Mouse (Mus musculus): Measurements from ENCODE around the gene Gm42878. TPM values are rescaled to one million over a fixed set of nuclear protein-coding genes. Genes with fewer than 3 reads are reported as not detected.
"Not testable (repeated sequence)": the region's sequence is repeated elsewhere in the genome, so short reads cannot be mapped to it uniquely, and the experiment has no call there.

Gm42878 gene
- polyA plus RNA-seq, 1 experiment = 0.13 TPM

GRCm38 (mm10) chr5:121534521-121534920, 10.8 kb downstream of the Gm42878 start:
- Histone ChIP-seq H3ac (ENCODE audit: control insufficient read depth, insufficient read length) (no peak overlapping the region), H3K4me3 (no peak overlapping the region), H3K27me3 (ENCODE audit: control insufficient read depth, insufficient read depth, insufficient read length) (no peaks in the 10 kb centered on the region), H3K79me2 (ENCODE audit: control insufficient read depth, insufficient read depth) (peaks cover 22% of the 10 kb centered on the region), H3K4me2 (ENCODE audit: low read depth) (no peak overlapping the region), H3K36me3 (ENCODE audit: control insufficient read depth, insufficient read depth) (peaks cover 26% of the 10 kb centered on the region)
- TF ChIP-seq E2F4 (IDR thresholded peaks at IDR 0.05; ENCODE audit: insufficient read depth) (no peak), POLR2A (IDR thresholded peaks at IDR 0.05; ENCODE audit: insufficient read length, low read depth) (no peak), USF1 (IDR thresholded peaks at IDR 0.05; ENCODE audit: low read depth) (no peak), TCF12 (IDR thresholded peaks at IDR 0.05; ENCODE audit: insufficient read depth, poor library complexity, severe bottlenecking) (no peak), TCF3 (IDR thresholded peaks at IDR 0.05; ENCODE audit: insufficient read length, low read depth) (no peak), MYOD1 (IDR thresholded peaks at IDR 0.05; ENCODE audit: control insufficient read depth in 1 of 3, insufficient read length in 2 of 3, low read depth in 2 of 3) (no peak), REST (IDR thresholded peaks at IDR 0.05; ENCODE audit: insufficient read depth, insufficient read length) (no peak), SRF (IDR thresholded peaks at IDR 0.05; ENCODE audit: control insufficient read depth, insufficient read length, low read depth) (no peak), MAX (IDR thresholded peaks at IDR 0.05; ENCODE audit: low read depth) (no peak), MYOG (IDR thresholded peaks at IDR 0.05; ENCODE audit: control insufficient read depth in 1 of 3, insufficient read depth in 1 of 3, insufficient read length in 2 of 3, low read depth in 2 of 3) (no peak), POLR2AphosphoS2 (IDR thresholded peaks at IDR 0.05; ENCODE audit: insufficient read length, low read depth) (no peak), CEBPB (IDR thresholded peaks at IDR 0.05; ENCODE audit: insufficient read depth, poor library complexity, severe bottlenecking) (no peak)

GRCm38 (mm10) chr5:121526961-121527360, 18.3 kb downstream of the Gm42878 start:
- Histone ChIP-seq H3K4me2 (ENCODE audit: low read depth) (no peak overlapping the region), H3K4me3 (no peak overlapping the region), H3K36me3 (ENCODE audit: control insufficient read depth, insufficient read depth) (peaks cover 56% of the 10 kb centered on the region), H3ac (ENCODE audit: control insufficient read depth, insufficient read length) (no peak overlapping the region), H3K79me2 (ENCODE audit: control insufficient read depth, insufficient read depth) (no peaks in the 10 kb centered on the region), H3K27me3 (ENCODE audit: control insufficient read depth, insufficient read depth, insufficient read length) (no peaks in the 10 kb centered on the region)
- TF ChIP-seq USF1 (IDR thresholded peaks at IDR 0.05; ENCODE audit: low read depth) (no peak), POLR2AphosphoS2 (IDR thresholded peaks at IDR 0.05; ENCODE audit: insufficient read length, low read depth) (no peak), E2F4 (IDR thresholded peaks at IDR 0.05; ENCODE audit: insufficient read depth) (no peak), MAX (IDR thresholded peaks at IDR 0.05; ENCODE audit: low read depth) (no peak), CEBPB (IDR thresholded peaks at IDR 0.05; ENCODE audit: insufficient read depth, poor library complexity, severe bottlenecking) (no peak), MYOD1 (IDR thresholded peaks at IDR 0.05; ENCODE audit: control insufficient read depth in 1 of 3, insufficient read length in 2 of 3, low read depth in 2 of 3) (no peak), POLR2A (IDR thresholded peaks at IDR 0.05; ENCODE audit: insufficient read length, low read depth) (no peak), REST (IDR thresholded peaks at IDR 0.05; ENCODE audit: insufficient read depth, insufficient read length) (no peak), SRF (IDR thresholded peaks at IDR 0.05; ENCODE audit: control insufficient read depth, insufficient read length, low read depth) (no peak)

GRCm38 (mm10) chr5:121526526-121526925, 18.8 kb downstream of the Gm42878 start:
- Histone ChIP-seq H3K36me3 (ENCODE audit: control insufficient read depth, insufficient read depth) (peaks cover 56% of the 10 kb centered on the region), H3K79me2 (ENCODE audit: control insufficient read depth, insufficient read depth) (no peaks in the 10 kb centered on the region), H3K4me2 (ENCODE audit: low read depth) (no peak overlapping the region), H3K27me3 (ENCODE audit: control insufficient read depth, insufficient read depth, insufficient read length) (no peaks in the 10 kb centered on the region), H3ac (ENCODE audit: control insufficient read depth, insufficient read length) (no peak overlapping the region), H3K4me3 (no peak overlapping the region)
- TF ChIP-seq TCF12 (IDR thresholded peaks at IDR 0.05; ENCODE audit: insufficient read depth, poor library complexity, severe bottlenecking) (no peak), MYOG (IDR thresholded peaks at IDR 0.05; ENCODE audit: control insufficient read depth in 1 of 3, insufficient read depth in 1 of 3, insufficient read length in 2 of 3, low read depth in 2 of 3) (no peak), TCF3 (IDR thresholded peaks at IDR 0.05; ENCODE audit: insufficient read length, low read depth) (no peak)

- H3K4me3 ChIP-seq = no peak overlapping the region
- peaks cover 55% of the 10 kb centered on the region for H3K36me3 ChIP-seq (ENCODE audit: control insufficient read depth, insufficient read depth)
- H3K79me2 ChIP-seq (ENCODE audit: control insufficient read depth, insufficient read depth) = no peaks in the 10 kb centered on the region
- no peak overlapping the region for H3K4me2 ChIP-seq (ENCODE audit: low read depth)
- H3K27me3 ChIP-seq (ENCODE audit: control insufficient read depth, insufficient read depth, insufficient read length) = no peaks in the 10 kb centered on the region
- TF ChIP-seq TCF12 (IDR thresholded peaks at IDR 0.05; ENCODE audit: insufficient read depth, poor library complexity, severe bottlenecking) (no peak), POLR2A (IDR thresholded peaks at IDR 0.05; ENCODE audit: insufficient read length, low read depth) (no peak), CEBPB (IDR thresholded peaks at IDR 0.05; ENCODE audit: insufficient read depth, poor library complexity, severe bottlenecking) (no peak), REST (IDR thresholded peaks at IDR 0.05; ENCODE audit: insufficient read depth, insufficient read length) (no peak), MYOD1 (IDR thresholded peaks at IDR 0.05; ENCODE audit: control insufficient read depth in 1 of 3, insufficient read length in 2 of 3, low read depth in 2 of 3) (no peak)
- H3ac ChIP-seq (ENCODE audit: control insufficient read depth, insufficient read length) = no peak overlapping the region
Observed at GRCm38 (mm10) chr5:121525774-121526450, 19.4 kb downstream of the Gm42878 start.

DNA sequence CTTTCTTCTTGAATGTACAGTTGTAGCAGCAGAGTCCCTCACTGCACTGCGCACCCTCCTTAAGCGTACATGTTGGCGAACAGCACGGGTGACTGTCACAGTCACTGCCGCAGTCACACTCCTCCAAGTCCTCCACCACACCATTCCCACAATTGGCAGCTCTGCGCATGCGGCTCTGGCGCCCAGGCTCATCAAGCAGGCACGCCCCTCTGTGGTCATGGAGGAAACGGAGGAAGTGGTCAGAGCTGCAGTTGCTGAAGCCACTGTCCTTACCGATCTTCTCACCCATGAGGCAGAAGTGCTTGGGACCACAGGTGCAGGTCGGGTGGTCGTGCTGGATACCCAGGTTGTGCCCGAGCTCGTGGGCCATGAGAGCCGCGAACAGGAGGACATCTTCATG, 25.5 kb downstream of the Gm42878 start:
- H3K79me2 ChIP-seq (ENCODE audit: control insufficient read depth, insufficient read depth); H3K4me3 ChIP-seq; H3K4me2 ChIP-seq (ENCODE audit: low read depth); H3K27me3 ChIP-seq (ENCODE audit: control insufficient read depth, insufficient read depth, insufficient read length); H3ac ChIP-seq (ENCODE audit: control insufficient read depth, insufficient read length): not testable (repeated sequence)
- TF ChIP-seq POLR2AphosphoS2 (IDR thresholded peaks at IDR 0.05; ENCODE audit: insufficient read length, low read depth) = peak; percentile 47
- H3K36me3 ChIP-seq (ENCODE audit: control insufficient read depth, insufficient read depth) = peaks cover 22% of the 10 kb centered on the region

Data from myocyte (in vitro differentiated cells).